19 mouse cellular contexts compared by ENCODE assay signal in genomic region chr5:68093085-68093484, GRCm38 (mm10).
A peak's percentile ranks its signal among the peaks of the same experiment; 100 is the strongest.
DNase-seq lines count a peak whose midpoint lies in the region; ATAC-seq lines count a peak whose summit lies in the region.
"Had no signal": no experiment of that assay in that cellular context is flagged by ENCODE, and none has a peak within 500 bp of the region (broad histone marks: within the 10 kb centered on the region; RNA-seq: fewer than 3 reads in every experiment).

No protein-coding gene starts in this region.

- DNase-seq in midbrain, embryonic 10.5 days (ENCODE audit: low spot score): peak; percentile 12
- DNase-seq in midbrain, embryonic 14.5 days: no peak
- no peak for DNase-seq in kidney, postnatal 10 days
- DNase-seq: adrenal gland, adult 8-10 months; adrenal gland, postnatal 14 days; adrenal gland, postnatal 36 days; cerebellum, adult 11-12 months; cerebellum, adult 2 months; cerebellum, adult 9-10 months; cerebellum, postnatal 10 days; cerebellum, postnatal 25 days had no signal

- H3K4me2 ChIP-seq in midbrain, embryonic 16.5 days (ENCODE audit: low read length): no peak overlapping the region
- no peak overlapping the region for H3K4me2 ChIP-seq in midbrain, embryonic 12.5 days (replicated peaks)
- H3K4me2 ChIP-seq in midbrain, embryonic 15.5 days: no peak overlapping the region
- no peak overlapping the region for H3K4me2 ChIP-seq in midbrain, embryonic 14.5 days (ENCODE audit: low read length)
- H3K4me2 ChIP-seq: embryonic facial prominence, embryonic 12.5 days; forebrain, embryonic 13.5 days; forebrain, embryonic 15.5 days had no signal

- peaks cover 12% of the 10 kb centered on the region for H3K4me1 ChIP-seq in midbrain, embryonic 10.5 days
- no peaks in the 10 kb centered on the region for H3K4me1 ChIP-seq in midbrain, embryonic 16.5 days (ENCODE audit: control insufficient read depth, insufficient read depth, low read length)
- H3K4me1 ChIP-seq in midbrain, embryonic 12.5 days: no peaks in the 10 kb centered on the region
- no peaks in the 10 kb centered on the region for H3K4me1 ChIP-seq in midbrain, embryonic 15.5 days
- H3K4me1 ChIP-seq in midbrain, embryonic 14.5 days (ENCODE audit: control insufficient read depth, insufficient read depth, low read length): no peaks in the 10 kb centered on the region
- H3K4me1 ChIP-seq: embryonic facial prominence, embryonic 10.5 days; embryonic facial prominence, embryonic 12.5 days; forebrain, embryonic 13.5 days had no signal

- no peak overlapping the region for H3K9ac ChIP-seq in midbrain, embryonic 16.5 days (ENCODE audit: low read depth, low read length)
- no peak overlapping the region for H3K9ac ChIP-seq in midbrain, embryonic 12.5 days (replicated peaks)
- H3K9ac ChIP-seq in midbrain, embryonic 15.5 days: no peak overlapping the region
- no peak overlapping the region for H3K9ac ChIP-seq in midbrain, embryonic 14.5 days (replicated peaks; ENCODE audit: low read length)
- H3K9ac ChIP-seq: embryonic facial prominence, embryonic 12.5 days; forebrain, embryonic 13.5 days; forebrain, embryonic 15.5 days had no signal

- ATAC-seq in midbrain, embryonic 16.5 days: no peak
- peak; percentile 41; the same call in 1 of the 2 replicates for ATAC-seq in midbrain, embryonic 12.5 days (ENCODE audit: low FRiP score, low read depth)
- no peak for ATAC-seq in midbrain, embryonic 15.5 days (replicated peaks)
- no peak for ATAC-seq in midbrain, embryonic 14.5 days (ENCODE audit: low FRiP score, low TSS enrichment)
- ATAC-seq: activated CD4-positive, CD25-positive, alpha-beta regulatory T cell, adult 4 months; forebrain, embryonic 13.5 days; forebrain, embryonic 15.5 days had no signal

- no peak overlapping the region for H3K4me3 ChIP-seq in midbrain, embryonic 10.5 days
- no peak overlapping the region for H3K4me3 ChIP-seq in midbrain, embryonic 16.5 days (ENCODE audit: low read depth, low read length)
- no peak overlapping the region for H3K4me3 ChIP-seq in midbrain, embryonic 12.5 days
- H3K4me3 ChIP-seq in midbrain, embryonic 15.5 days: no peak overlapping the region
- H3K4me3 ChIP-seq in midbrain, embryonic 14.5 days (replicated peaks; ENCODE audit: low read depth, low read length): no peak overlapping the region
- H3K4me3 ChIP-seq: embryonic facial prominence, embryonic 10.5 days; embryonic facial prominence, embryonic 12.5 days; forebrain, embryonic 13.5 days; forebrain, embryonic 15.5 days had no signal

- H3K27ac ChIP-seq in midbrain, embryonic 10.5 days (replicated peaks): peak overlapping the region; percentile 52
- no peak overlapping the region for H3K27ac ChIP-seq in midbrain, embryonic 16.5 days (ENCODE audit: low read length)
- H3K27ac ChIP-seq in midbrain, embryonic 12.5 days (replicated peaks): 0 out of 2 replicates have a peak overlapping the region, but pooled peaks have one; percentile 58
- no peak overlapping the region for H3K27ac ChIP-seq in midbrain, embryonic 15.5 days
- H3K27ac ChIP-seq in midbrain, embryonic 14.5 days (replicated peaks; ENCODE audit: low read depth, low read length): peak overlapping the region; percentile 41; the same call in 1 of the 2 replicates
- H3K27ac ChIP-seq: embryonic facial prominence, embryonic 10.5 days; embryonic facial prominence, embryonic 12.5 days; forebrain, embryonic 13.5 days; forebrain, embryonic 15.5 days had no signal

- H3K36me3 ChIP-seq in midbrain, embryonic 10.5 days: no peaks in the 10 kb centered on the region
- no peaks in the 10 kb centered on the region for H3K36me3 ChIP-seq in midbrain, embryonic 16.5 days (ENCODE audit: control insufficient read depth, insufficient read depth, low read length)
- no peaks in the 10 kb centered on the region for H3K36me3 ChIP-seq in midbrain, embryonic 12.5 days
- no peaks in the 10 kb centered on the region for H3K36me3 ChIP-seq in midbrain, embryonic 15.5 days (replicated peaks)
- no peaks in the 10 kb centered on the region for H3K36me3 ChIP-seq in midbrain, embryonic 14.5 days (ENCODE audit: control insufficient read depth, insufficient read depth, low read length)
- H3K36me3 ChIP-seq: embryonic facial prominence, embryonic 10.5 days; embryonic facial prominence, embryonic 12.5 days; forebrain, embryonic 15.5 days had no signal

- no peaks in the 10 kb centered on the region for H3K27me3 ChIP-seq in midbrain, embryonic 10.5 days (ENCODE audit: low read depth, poor library complexity, severe bottlenecking)
- no peaks in the 10 kb centered on the region for H3K27me3 ChIP-seq in midbrain, embryonic 16.5 days (ENCODE audit: control insufficient read depth, insufficient read depth, low read depth, low read length)
- no peaks in the 10 kb centered on the region for H3K27me3 ChIP-seq in midbrain, embryonic 12.5 days
- H3K27me3 ChIP-seq in midbrain, embryonic 15.5 days (replicated peaks): no peaks in the 10 kb centered on the region
- H3K27me3 ChIP-seq in midbrain, embryonic 14.5 days (ENCODE audit: control insufficient read depth, insufficient read depth, low read length): no peaks in the 10 kb centered on the region
- H3K27me3 ChIP-seq: embryonic facial prominence, embryonic 12.5 days; forebrain, embryonic 13.5 days; forebrain, embryonic 15.5 days had no signal

- 55% methylated on average over 2 of the region's 2 CpGs for WGBS in midbrain, embryonic 10.5 days
- 42% methylated on average over 2 of the region's 2 CpGs for WGBS in midbrain, embryonic 16.5 days
- 49% methylated on average over 1 of the region's 2 CpGs for WGBS in midbrain, embryonic 12.5 days
- WGBS in midbrain, embryonic 15.5 days: 33% methylated on average over 2 of the region's 2 CpGs
- 40% methylated on average over 2 of the region's 2 CpGs for WGBS in midbrain, embryonic 14.5 days

- H3K9me3 ChIP-seq in midbrain, embryonic 10.5 days (replicated peaks): no peaks in the 10 kb centered on the region
- no peaks in the 10 kb centered on the region for H3K9me3 ChIP-seq in midbrain, embryonic 16.5 days (replicated peaks; ENCODE audit: control insufficient read depth, low read length, poor library complexity, severe bottlenecking)
- no peaks in the 10 kb centered on the region for H3K9me3 ChIP-seq in midbrain, embryonic 12.5 days
- H3K9me3 ChIP-seq in midbrain, embryonic 15.5 days: no peaks in the 10 kb centered on the region
- no peaks in the 10 kb centered on the region for H3K9me3 ChIP-seq in midbrain, embryonic 14.5 days (ENCODE audit: control insufficient read depth, low read length)
- H3K9me3 ChIP-seq: embryonic facial prominence, embryonic 10.5 days; embryonic facial prominence, embryonic 12.5 days; forebrain, embryonic 13.5 days; forebrain, embryonic 15.5 days had no signal

Comparison
In these comparisons a context has a peak if more than half of its experiments do, and no peak if none do; other contexts are left out.
1. H3K27ac ChIP-seq: peak in midbrain, embryonic 10.5 days (single experiment), midbrain, embryonic 12.5 days (single experiment) and midbrain, embryonic 14.5 days (single experiment); none in midbrain, embryonic 16.5 days (single experiment) and midbrain, embryonic 15.5 days (single experiment).